Mouse (Mus musculus) lung, postnatal 14 days (tissue): Measurements from ENCODE around the gene Klk13.

ENCODE experiments used
- DNase-seq: peaks from one replicate; pipeline ENCODE4 v3.0.0; 2021

Gene Klk13

DNA sequence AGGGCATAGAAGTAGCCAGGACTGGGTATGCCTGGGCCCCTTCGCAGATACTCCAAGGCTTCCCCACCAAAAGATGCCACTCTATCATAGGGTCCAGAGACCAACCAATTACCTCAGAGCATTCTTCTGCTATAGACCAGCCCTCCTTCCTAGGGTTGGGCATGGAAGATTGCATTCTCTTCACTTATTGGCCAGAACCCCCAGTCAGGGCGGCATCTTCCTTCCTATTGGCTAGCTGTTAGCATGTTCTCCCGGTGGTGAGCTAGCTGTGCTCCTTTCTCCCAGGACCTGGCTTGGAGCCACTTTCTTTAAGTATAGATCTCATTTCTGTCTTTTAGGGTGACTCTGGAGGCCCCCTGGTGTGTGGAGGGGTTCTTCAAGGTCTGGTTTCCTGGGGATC is 60.5 kb downstream of the Klk13 start:
- DNase-seq = no peak

DNA sequence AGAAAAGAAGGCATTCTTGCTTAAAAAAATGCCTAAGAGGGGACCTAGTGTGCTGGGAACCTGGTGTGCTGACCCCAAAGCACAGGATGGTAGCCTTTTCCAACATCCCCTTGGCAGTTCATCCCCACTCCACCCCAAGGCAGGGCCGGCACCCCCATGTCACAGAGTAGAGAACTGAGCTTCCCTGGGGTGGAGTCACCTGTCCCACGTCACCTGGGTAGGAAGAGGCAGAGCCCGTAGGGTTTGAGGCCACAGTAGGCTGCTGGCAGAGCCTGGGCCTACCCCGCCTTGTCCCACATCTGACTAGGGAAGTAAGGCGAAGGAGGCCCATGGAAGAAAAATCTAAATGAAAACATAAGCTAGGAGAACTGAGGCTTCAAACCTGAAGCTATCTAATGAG is 62.0 kb downstream of the Klk13 start, which contains the start of gene Klk11:
Gene Klk11, plus strand, starts transcription at position 241 of the 400 bp plus-strand sequence.
- DNase-seq = no peak

DNA sequence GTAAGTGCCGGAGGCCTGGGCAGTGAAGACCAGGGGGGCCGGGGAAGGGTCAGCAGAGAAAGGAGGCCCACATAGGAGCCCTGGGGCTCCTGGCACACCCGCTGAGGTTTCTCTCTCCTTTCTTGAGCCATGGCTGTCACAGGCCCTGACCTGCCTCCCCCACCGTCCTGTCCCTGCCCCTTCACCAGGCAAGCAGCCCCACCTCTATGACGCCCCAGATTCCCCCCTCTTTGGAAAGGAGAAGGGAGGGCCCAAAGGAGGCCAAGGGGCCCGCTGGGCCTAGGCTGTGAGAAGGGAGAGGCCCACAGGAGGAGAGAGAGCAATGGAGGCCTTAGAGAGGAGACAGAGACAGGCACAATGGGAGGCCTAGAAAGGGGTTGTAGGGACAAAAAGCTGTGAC is 62.4 kb downstream of the Klk13 start:
- DNase-seq = no peak

DNA sequence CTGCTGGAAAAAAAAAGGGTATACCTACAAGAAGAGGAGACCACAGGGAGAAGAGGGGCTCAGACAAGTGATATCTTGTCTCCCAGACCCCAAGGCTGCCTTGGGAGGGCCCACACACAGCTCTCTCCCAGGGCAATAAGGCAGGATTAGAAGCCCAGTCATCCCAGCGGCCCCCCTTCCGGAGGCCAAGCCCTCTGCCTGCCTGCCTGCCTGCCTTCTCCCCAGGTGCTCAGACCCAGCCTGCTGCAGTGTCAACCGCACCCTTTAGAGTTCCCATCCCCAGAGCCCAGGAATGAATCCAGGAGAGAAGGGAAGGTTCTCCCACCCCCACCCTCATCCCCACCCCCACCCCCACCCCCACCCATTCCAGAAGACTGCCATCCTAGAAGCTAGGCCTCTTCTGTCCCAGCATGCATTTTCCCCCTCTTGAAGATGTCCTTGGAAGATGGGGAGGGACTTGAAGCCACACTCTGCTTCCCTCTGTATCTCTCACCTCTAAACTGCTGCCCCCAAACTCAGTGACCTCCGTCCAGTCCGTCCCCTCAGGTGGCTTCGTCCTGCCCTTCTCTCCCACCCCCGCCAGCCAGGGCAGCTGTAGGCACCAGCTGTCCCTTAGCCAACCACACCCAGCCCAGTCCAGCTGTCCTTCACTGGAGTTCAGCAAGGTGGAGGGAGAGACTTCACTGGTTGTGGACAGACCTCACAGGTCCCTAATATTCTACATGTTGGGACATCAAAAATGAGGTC is 63.1 kb downstream of the Klk13 start:
- no peak for DNase-seq

DNA sequence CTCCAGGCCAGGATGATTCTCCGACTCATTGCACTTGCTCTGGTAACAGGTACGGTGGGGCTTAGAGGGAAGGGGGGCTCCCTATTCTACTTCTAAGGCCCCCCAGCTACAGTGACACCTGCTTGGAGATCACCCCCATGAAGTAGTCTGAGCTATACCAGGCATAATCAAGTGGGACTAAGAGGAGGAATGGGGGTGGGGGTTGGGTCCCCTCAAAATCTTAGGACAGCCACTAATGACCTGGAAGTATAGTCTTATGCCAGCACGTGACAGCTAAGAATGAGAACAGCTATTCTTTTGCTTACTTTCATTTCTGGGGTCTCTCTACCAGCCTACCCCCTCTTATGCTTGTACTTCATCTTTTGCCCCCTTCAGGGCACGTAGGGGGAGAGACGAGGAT is 64.1 kb downstream of the Klk13 start:
- DNase-seq = no peak
